Mouse (Mus musculus) ES-CJ7 (cell line): ENCODE measurements around the gene Rhox2c.
"Not testable (repeated sequence)": the region's sequence is repeated elsewhere in the genome, so short reads cannot be mapped to it uniquely, and the experiment has no call there.

Experiments
- DNase-seq: peaks from one replicate; pipeline ENCODE4 v3.0.0; 2011; ENCODE audit warnings: low read depth, low spot score

Rhox2c gene

DNA sequence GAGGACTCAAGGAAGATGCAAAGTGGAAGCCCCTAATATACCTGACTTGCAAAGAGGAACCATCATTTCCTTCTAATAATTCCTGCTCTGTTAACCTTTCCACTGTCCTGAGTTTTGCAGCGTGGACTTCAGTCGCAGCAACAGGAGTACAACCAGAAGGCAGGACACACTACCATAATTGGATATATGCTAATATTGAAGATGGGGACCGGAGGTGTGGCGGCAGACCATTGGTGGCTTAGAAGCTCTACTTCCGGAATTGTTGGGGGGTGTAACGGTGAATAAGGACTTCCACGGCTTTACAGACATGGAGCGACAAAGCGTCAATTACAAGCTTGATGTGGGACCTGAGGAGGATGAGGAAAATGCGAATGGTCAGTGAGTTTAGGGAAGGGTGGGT, at the start of gene Rhox2c:
Rhox2c (plus strand) TSS at position 301 of the 400 bp plus-strand sequence.
- not testable (repeated sequence) for DNase-seq

GRCm38 (mm10) chrX:37411767-37412166, 41.7 kb upstream of the Rhox2c start, which contains the start of gene Rhox2b:
Gene Rhox2b, plus strand, starts transcription at chrX:37412067.
- DNase-seq, result not testable (repeated sequence)

DNA sequence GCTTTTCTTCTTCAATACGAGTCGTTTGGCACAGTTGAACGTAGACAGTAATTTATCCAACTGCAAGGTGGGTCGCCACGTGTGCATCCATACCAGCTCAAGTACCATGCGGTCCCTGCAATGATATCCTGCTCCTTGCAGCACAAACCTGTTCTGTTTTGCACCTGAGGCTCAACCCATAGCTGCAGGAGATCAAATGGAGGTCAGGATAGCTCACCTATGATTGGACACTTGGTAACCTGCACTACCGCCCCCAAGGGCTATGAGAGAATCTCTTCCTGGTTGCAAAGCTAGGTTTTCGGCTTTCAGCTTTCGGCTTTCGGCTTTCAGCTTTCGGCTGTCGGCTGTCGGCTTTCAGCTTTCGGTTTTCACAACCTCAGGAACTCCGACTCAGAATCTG, 21.3 kb upstream of the Rhox2c start, which contains the start of gene Rhox4b:
Rhox4b (plus strand) TSS at position 301 of the 400 bp plus-strand sequence.
- not testable (repeated sequence) for DNase-seq

DNA sequence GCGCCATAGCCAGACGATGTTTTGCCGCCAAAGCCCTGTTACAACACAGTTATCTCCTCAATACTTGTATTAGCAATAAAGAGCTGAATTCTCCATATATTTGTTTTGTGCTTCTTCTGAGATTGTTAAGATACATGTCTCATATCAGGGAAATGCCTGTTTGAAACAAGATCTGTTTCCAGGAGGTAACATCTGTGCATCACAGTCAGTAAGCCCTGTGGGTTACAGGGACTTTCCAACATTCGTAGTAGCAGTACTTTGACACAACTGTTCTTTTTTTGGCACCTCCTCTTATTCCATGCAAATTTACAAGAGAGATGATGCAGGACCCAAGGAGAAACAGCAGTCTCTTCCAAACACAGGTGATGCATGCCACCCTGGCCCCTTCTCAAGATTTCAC, 4.8 kb downstream of the Rhox2c start, which contains the start of gene Rhox3c:
Rhox3c (plus strand) TSS at position 301 of the 400 bp plus-strand sequence.
- DNase-seq, result not testable (repeated sequence)

GRCm38 (mm10) chrX:37480037-37480436, 26.6 kb downstream of the Rhox2c start, which contains the start of gene Rhox4c:
Gene Rhox4c, plus strand, starts transcription at chrX:37480337.
- DNase-seq, result not testable (repeated sequence)

- DNase-seq, result not testable (repeated sequence)
Measured at GRCm38 (mm10) chrX:37514059-37514458, 60.6 kb downstream of the Rhox2c start, which contains the start of gene Rhox4d. Gene Rhox4d, plus strand, starts transcription at chrX:37514359.
